Mouse (Mus musculus) forebrain, embryonic 12.5 days (tissue): Measurements from ENCODE around the gene Actr3. TPM values are rescaled to one million over a fixed set of nuclear protein-coding genes. Genes with fewer than 3 reads are reported as not detected.

Experiments
- ATAC-seq: fragments of 200-750 bp; cut with Nextera tagmentation; 2 replicates; pipeline ENCODE4 v1.8.0; 2017; ENCODE audit warnings: moderate TSS enrichment; ENCODE audit not compliant: low FRiP score
- H3K27ac ChIP-seq: fragments of 300-500 bp; sonication (generic); 2 replicates; pipeline ENCODE4 v1.5.1; 2016; ENCODE audit warnings: mild to moderate bottlenecking
- H3K27me3 ChIP-seq: fragments of 300-500 bp; sonication (generic); 2 replicates; pipeline ENCODE4 v1.6.1; 2016; ENCODE audit warnings: mild to moderate bottlenecking
- H3K36me3 ChIP-seq: fragments of 300-500 bp; sonication (generic); replicated peaks from 2 replicates; pipeline ENCODE4 v1.6.1; 2016; ENCODE audit warnings: mild to moderate bottlenecking
- H3K4me1 ChIP-seq: fragments of 300-500 bp; sonication (generic); 2 replicates; pipeline ENCODE4 v1.6.1; 2016
- H3K4me2 ChIP-seq: fragments of 300-500 bp; sonication (generic); 2 replicates; pipeline ENCODE4 v1.6.1; 2016; ENCODE audit warnings: mild to moderate bottlenecking, moderate library complexity
- H3K4me3 ChIP-seq: fragments of 300-500 bp; sonication (generic); replicated peaks from 2 replicates; pipeline ENCODE4 v1.5.1; 2016; ENCODE audit warnings: mild to moderate bottlenecking
- H3K9ac ChIP-seq: fragments of 300-500 bp; sonication (generic); 2 replicates; pipeline ENCODE4 v1.6.1; 2016; ENCODE audit warnings: mild to moderate bottlenecking
- H3K9me3 ChIP-seq: fragments of 300-500 bp; sonication (generic); 2 replicates; pipeline ENCODE4 v1.6.1; 2016
- WGBS: fragments of 180-500 bp; shearing (Covaris S2); methylation state at CpG from one replicate; pipeline ENCODE4 v1.1.7; 2016; 5-methylcytosine and 5-hydroxymethylcytosine counted together
- polyA plus RNA-seq: library from polyadenylated mRNA; unstranded; fragments of >200 nt; fragmentation: Nextera tagmentation; extraction: Ambion mirVana; gene quantifications from 2 replicates; pipeline ENCODE4 v1.2.1, GENCODE M21; 2016

Gene Actr3
- 237 and 251 TPM in 2 replicates for polyA plus RNA-seq

DNA sequence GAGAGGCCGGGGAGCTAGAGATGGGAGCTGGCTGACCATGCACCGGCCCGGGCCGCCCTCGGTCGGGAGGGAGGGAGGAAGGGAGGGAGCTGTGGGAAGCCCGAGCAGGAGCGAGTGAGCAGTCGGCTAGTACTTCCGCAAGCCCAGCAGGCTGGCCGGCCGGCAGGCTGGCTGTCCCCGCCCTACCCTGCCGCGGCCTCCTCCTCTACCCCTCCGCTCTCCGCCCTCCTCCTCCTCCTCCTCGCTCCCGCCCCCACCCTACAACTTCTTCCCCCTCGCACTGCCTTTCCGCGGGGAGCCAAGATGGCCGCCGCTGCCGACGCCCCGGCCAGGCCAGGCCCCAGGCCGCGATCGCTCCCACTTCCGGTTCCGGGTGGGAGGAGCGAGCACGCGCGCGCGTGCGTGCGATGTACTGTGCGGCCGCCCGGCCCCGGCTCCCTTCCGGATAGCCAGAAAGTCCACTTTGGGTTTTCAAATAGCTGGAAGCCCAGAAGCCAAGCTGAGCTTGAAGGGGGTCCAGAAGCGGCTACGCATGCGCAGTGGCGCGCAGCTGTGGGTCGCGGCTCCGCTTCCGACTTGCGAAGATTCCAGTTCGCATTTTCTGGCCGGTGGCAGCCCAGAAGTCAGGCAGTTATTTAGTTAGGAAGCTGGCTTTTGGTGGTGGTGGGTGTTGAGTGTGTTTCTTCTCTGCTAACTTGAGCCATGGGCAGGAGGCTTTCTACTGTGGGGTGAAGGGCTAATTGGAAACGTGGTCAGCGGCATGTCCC is at the start of gene Actr3:
Gene Actr3, minus strand, starts transcription at position 359 of the 767 bp plus-strand sequence.
- ATAC-seq, result peak; percentile 96
- Histone ChIP-seq H3K9me3 (no peaks in the 10 kb centered on the region), H3K9ac (peak within 1 kb of the TSS; percentile 90), H3K4me3 (peak within 1 kb of the TSS; percentile 82), H3K36me3 (no peaks in the 10 kb centered on the region), H3K27me3 (no peaks in the 10 kb centered on the region), H3K4me2 (peak within 1 kb of the TSS; percentile 59), H3K27ac (peak within 1 kb of the TSS; percentile 97), H3K4me1 (peaks cover 20% of the 10 kb centered on the region)
- under 1% methylated on average over 52 of the region's 59 CpGs for WGBS

DNA sequence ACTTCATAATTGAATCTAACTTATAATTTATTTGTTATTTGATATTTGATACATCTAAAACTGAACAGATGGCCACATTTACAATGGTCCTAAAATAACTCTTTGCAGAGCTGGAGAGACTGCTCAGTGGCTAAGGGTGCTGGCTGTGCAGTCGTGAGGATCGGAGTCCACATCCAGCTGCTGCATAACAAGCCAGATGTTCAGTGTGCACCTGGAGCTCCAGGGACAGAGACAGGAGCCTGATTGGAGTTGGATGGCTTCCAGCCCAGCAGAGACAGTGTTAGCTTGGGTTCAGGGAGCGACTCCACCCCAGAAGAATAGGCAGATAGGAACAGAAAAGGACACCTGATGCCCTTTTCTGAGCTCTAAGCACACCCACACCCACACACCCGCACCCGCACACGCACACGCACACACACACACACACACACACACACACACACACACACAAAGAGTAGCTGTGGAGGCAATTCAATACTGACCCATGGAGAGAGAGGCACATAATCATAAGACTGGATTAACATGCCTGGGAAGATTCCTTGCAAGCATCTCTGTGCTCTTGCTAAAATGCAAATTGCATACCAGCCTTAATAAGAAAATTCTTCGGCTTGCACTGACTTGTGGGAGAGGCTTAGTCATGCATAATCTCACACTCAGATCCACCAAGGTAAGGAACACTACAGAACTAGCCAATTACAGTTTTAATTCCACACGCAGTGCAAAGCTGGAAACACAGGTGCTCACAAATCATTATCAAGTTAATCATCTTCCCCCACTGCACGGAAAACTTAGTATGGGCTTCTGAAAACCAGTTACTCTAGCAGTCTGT is 47.1 kb upstream of the Actr3 start:
- 0 out of 2 replicates have a peak, but pooled peaks have one; percentile 27 for ATAC-seq

DNA sequence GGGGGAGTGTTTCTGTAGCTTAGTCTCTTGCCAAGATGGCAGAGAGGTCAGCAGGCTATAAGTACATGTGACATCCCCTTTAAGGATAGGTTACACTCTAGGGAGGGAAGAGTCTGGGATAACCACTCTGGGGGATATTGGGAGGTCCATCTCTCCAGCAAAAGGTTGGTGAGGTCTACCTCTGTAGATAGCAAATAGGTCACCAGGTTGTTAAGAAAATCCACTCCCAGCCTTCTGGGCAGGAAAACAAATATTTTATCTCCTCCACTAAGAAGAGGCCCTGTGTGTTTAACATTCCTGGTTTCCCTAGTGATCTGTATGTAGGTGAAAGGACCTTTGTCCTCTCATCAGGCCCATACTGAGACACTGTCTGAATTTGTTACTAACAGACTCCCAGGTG is 46.3 kb upstream of the Actr3 start:
- Histone ChIP-seq H3K4me1 (peaks cover 6% of the 10 kb centered on the region; the same call in 1 of the 2 replicates), H3K27me3 (no peaks in the 10 kb centered on the region), H3K4me2 (no peak overlapping the region), H3K9ac (no peak overlapping the region), H3K4me3 (no peak overlapping the region), H3K27ac (no peak overlapping the region), H3K9me3 (no peaks in the 10 kb centered on the region), H3K36me3 (no peaks in the 10 kb centered on the region)
- no peak for ATAC-seq

More for the DNA sequence above, 47.1 kb upstream of the Actr3 start:
- H3K27ac ChIP-seq, result no peak overlapping the region
- no peak overlapping the region for H3K9ac ChIP-seq
- H3K4me1 ChIP-seq, result peaks cover 6% of the 10 kb centered on the region; the same call in 1 of the 2 replicates
- H3K36me3 ChIP-seq, result no peaks in the 10 kb centered on the region
- H3K9me3 ChIP-seq, result no peaks in the 10 kb centered on the region
- no peaks in the 10 kb centered on the region for H3K27me3 ChIP-seq
- H3K4me3 ChIP-seq, result no peak overlapping the region
- no peak overlapping the region for H3K4me2 ChIP-seq
- WGBS, result 81% methylated on average over 10 of the region's 10 CpGs

DNA sequence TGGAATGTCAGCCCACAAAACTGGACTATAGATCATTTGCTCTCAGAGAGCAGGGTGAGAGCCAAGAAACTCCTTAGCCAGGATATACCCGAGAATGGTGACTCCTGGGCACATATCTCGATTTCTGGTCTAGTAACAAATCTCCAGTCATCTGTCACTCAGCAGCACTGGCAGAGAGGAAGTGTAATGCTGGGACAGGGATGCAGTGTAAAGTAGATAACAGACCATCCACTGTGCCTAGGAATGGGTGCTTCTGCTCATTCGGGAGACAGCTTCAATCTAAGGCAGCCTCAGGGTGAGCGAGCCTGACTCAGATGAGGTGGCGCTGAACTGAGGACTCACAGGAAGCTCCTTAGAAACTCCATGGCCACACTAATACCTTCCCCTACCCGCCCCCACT is 43.1 kb upstream of the Actr3 start:
- no peak for ATAC-seq
- Histone ChIP-seq H3K27me3 (no peaks in the 10 kb centered on the region), H3K9ac (no peak overlapping the region), H3K4me2 (no peak overlapping the region), H3K27ac (no peak overlapping the region), H3K36me3 (no peaks in the 10 kb centered on the region), H3K4me1 (peaks cover 6% of the 10 kb centered on the region; the same call in 1 of the 2 replicates), H3K4me3 (no peak overlapping the region), H3K9me3 (no peaks in the 10 kb centered on the region)
- 85% methylated on average over 6 of the region's 6 CpGs for WGBS

DNA sequence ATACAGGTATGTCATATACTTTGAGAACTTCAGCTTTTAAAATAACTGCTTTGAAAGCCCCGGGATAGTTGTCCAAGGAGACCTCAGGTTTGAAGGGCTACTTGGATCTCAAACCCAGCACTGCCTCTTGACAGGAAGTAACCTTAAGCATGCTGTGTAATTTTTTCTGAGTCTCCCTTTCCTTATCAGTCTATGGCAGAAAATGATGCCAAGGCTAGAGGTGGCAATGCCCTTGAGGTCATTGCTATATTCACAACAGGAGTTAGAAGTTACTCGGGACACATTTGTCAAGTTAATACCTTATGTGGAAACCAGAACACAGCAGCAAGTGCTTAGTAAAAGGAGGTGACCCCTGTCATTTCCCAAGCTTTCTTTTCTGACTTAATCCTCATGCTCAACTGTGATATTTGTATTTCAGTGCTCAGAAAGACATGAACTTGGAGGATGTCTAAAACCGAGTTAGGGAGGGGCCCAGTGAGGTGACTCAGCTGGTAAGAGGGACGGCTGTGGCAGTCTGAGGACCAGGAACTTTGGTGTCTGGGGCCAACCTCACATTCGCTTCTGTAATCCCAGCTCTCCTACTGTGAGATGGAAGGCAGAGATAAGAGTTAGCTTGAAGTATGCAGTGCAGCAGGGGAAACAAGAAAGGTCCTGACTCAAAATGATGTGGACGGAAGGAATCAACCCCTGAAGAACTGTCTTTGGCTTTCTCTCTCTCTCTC is 40.6 kb upstream of the Actr3 start:
- ATAC-seq, result no peak
- 84% methylated on average over 6 of the region's 6 CpGs for WGBS
- H3K4me3 ChIP-seq, result no peak overlapping the region
- H3K27me3 ChIP-seq, result no peaks in the 10 kb centered on the region
- H3K9me3 ChIP-seq, result no peaks in the 10 kb centered on the region
- no peak overlapping the region for H3K9ac ChIP-seq
- H3K27ac ChIP-seq, result no peak overlapping the region
- H3K4me2 ChIP-seq, result no peak overlapping the region
- no peaks in the 10 kb centered on the region for H3K4me1 ChIP-seq
- H3K36me3 ChIP-seq, result no peaks in the 10 kb centered on the region

DNA sequence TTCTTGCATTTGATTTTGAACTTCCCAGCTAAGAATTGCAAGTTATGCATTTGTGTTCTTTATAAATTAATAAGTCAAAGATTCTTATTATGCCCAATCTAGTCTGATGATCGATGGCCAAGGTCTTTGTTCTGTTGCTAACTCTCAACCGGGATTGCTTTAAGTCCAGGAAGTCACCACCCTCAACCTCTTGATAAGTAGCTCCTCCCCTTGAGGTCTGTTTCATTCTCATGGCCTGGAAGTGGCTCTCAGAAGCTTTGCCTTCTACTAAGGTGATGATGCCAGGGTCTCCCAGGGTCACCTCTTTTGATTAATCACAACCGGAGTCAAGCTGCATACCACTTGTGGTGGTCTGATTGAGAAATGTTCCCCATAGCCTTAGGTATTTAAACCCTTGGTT is 38.3 kb upstream of the Actr3 start:
- H3K27ac ChIP-seq, result no peak overlapping the region
- no peak overlapping the region for H3K4me3 ChIP-seq
- no peaks in the 10 kb centered on the region for H3K27me3 ChIP-seq
- no peak for ATAC-seq
- H3K36me3 ChIP-seq, result no peaks in the 10 kb centered on the region
- H3K4me1 ChIP-seq, result no peaks in the 10 kb centered on the region
- 93% methylated on average over 3 of the region's 3 CpGs for WGBS
- H3K9me3 ChIP-seq, result no peaks in the 10 kb centered on the region
- no peak overlapping the region for H3K9ac ChIP-seq
- no peak overlapping the region for H3K4me2 ChIP-seq

DNA sequence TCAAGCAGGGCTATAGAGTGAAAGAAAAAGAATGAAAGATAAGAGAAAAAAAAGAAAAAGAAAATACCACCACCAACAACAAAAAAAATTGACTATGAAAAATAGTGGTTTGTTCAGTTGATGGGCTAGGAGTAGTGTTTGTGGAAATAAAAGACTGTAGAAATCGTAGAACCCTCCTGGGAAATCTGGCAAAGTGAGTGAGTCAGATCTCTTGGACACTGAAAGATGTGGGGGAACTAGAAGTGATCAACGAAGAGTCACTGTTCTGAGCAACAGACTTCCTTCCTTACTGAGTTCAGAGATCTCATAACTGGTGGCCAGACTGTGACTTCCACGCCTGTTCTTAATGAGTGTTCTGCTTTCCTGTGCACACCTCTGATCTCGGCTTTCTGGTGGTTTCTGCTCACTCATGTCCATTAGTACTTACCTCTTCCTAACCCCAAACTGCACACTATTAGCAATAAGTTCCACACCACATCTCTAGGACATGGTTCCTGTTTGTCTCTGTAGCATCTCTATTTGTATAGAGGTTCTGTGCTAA is 37.7 kb upstream of the Actr3 start:
- no peaks in the 10 kb centered on the region for H3K36me3 ChIP-seq
- no peak overlapping the region for H3K27ac ChIP-seq
- no peaks in the 10 kb centered on the region for H3K27me3 ChIP-seq
- 84% methylated on average over 4 of the region's 4 CpGs for WGBS
- H3K4me2 ChIP-seq, result no peak overlapping the region
- H3K9ac ChIP-seq, result no peak overlapping the region
- H3K9me3 ChIP-seq, result no peaks in the 10 kb centered on the region
- H3K4me3 ChIP-seq, result no peak overlapping the region
- H3K4me1 ChIP-seq, result no peaks in the 10 kb centered on the region
- ATAC-seq, result no peak

DNA sequence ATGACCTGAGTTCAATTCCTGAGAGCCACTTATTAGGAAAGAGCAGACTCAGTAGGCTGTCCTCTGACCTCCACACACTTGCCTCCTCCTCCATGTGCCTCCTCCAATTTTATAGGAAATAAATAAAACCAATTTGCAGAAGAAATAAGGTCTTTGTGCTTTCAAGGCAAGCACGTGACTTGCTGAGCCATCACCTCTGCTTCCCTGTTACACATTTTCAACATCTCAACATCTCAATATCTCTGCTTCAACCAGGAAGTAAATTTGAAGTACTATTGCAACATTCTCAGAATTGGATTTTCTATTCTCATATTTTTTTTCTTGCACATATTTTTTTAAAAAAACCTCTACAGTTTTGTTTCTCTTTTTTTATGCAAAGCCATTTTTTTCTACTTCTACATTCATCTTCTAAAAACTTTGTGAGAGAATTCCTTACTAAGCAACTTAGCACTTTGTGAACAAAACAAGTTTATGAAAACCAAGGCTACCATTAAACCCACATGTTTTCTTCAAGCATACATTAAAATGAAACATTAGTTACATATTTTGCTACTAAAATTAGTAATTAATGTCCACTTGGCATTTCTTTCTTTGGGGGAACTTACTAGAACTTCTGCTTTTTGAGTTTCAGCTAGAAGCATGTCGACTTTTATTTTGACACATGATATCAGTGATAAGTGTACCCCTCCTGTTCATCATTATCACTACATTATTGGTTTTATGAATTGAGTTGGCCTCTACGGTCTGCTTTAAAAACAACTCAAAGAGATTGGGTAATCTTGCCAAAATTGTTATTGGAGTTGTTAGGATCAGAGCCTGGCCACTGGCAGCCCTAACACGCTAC is 35.5 kb upstream of the Actr3 start:
- WGBS, result 82% methylated on average over 4 of the region's 4 CpGs
- no peak overlapping the region for H3K27ac ChIP-seq
- H3K36me3 ChIP-seq, result no peaks in the 10 kb centered on the region
- H3K4me1 ChIP-seq, result no peaks in the 10 kb centered on the region
- H3K27me3 ChIP-seq, result no peaks in the 10 kb centered on the region
- no peak overlapping the region for H3K9ac ChIP-seq
- ATAC-seq, result no peak
- no peak overlapping the region for H3K4me2 ChIP-seq
- no peaks in the 10 kb centered on the region for H3K9me3 ChIP-seq
- no peak overlapping the region for H3K4me3 ChIP-seq

DNA sequence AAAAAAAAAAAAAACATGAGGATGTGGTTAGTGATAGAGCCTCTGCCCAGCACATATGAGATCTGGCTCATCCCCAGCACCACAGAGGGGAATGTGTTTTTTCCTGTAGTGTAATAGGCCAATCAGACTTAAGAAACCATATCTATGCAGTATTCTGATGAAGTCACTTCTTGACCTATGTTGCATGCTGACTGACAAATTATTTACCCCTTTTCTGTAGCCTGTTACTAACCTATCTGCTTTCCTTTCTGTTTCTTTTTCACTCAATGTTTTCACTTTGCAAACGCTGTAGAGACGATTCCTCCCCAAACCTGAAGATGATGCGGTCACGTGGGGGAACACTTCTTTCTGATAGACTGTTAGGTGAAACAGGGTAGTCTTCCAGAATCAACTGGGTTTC is 32.4 kb upstream of the Actr3 start:
- H3K27me3 ChIP-seq, result no peaks in the 10 kb centered on the region
- 92% methylated on average over 4 of the region's 4 CpGs for WGBS
- no peak overlapping the region for H3K4me3 ChIP-seq
- no peak for ATAC-seq
- H3K9me3 ChIP-seq, result no peaks in the 10 kb centered on the region
- no peaks in the 10 kb centered on the region for H3K4me1 ChIP-seq
- no peaks in the 10 kb centered on the region for H3K36me3 ChIP-seq
- no peak overlapping the region for H3K4me2 ChIP-seq
- no peak overlapping the region for H3K9ac ChIP-seq
- H3K27ac ChIP-seq, result no peak overlapping the region

DNA sequence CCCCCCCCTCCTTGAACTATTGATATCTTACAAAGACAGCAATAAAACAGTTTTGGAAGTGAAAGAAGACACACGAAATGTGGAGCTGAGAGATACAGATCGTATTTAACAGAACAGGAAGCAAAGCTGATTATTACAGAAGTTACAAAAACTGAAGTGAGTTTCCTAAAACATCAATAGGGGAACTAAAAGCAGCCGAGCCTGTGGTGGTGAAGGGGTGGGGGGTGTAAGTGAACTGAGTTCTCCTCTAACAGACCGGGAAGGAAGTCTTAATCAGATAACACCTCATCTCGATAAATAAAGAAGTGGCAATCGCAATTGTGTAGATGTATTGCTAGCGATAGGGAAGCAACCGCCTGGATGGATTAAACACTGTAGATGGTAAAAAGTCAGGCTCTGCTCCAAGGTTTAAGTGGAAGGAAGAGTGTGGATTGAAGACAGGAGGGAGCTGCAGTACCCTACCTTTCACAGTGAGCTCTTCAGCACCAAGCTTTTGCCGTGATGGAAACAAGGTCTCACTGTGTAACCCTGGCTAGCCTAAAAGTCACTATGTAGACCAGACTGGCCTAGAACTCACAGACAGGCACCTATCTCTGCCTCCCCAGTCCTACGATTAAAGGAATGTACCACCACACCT is 31.2 kb upstream of the Actr3 start:
- Histone ChIP-seq H3K4me3 (no peak overlapping the region), H3K9me3 (no peaks in the 10 kb centered on the region), H3K36me3 (no peaks in the 10 kb centered on the region), H3K9ac (no peak overlapping the region), H3K27ac (no peak overlapping the region), H3K27me3 (no peaks in the 10 kb centered on the region), H3K4me1 (no peaks in the 10 kb centered on the region), H3K4me2 (no peak overlapping the region)
- WGBS, result 86% methylated on average over 10 of the region's 10 CpGs
- no peak for ATAC-seq

DNA sequence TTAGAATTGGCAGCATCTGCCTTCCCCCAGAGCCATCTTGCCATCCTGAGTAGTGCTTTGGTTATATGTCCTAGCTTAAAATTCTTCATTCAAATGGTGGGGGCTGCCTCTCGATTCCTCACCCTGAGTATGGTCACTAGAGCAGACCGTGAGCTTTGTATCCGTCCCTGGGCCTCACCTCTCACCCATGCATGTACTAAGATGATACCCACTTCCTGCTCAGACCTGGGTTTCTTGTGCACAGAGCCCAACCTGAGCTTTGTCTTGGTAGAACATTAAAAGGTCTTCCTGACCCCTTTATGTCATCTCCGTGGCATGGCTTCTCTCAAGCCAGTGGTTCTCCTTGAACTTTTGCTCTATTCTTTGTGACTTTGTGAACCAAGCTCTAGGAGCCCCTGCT is 28.5 kb upstream of the Actr3 start:
- Histone ChIP-seq H3K9me3 (no peaks in the 10 kb centered on the region), H3K4me1 (no peaks in the 10 kb centered on the region), H3K27me3 (no peaks in the 10 kb centered on the region), H3K9ac (no peak overlapping the region), H3K27ac (no peak overlapping the region), H3K4me3 (no peak overlapping the region), H3K4me2 (no peak overlapping the region), H3K36me3 (no peaks in the 10 kb centered on the region)
- 89% methylated on average over 4 of the region's 4 CpGs for WGBS
- ATAC-seq, result no peak
